Mouse (Mus musculus): ENCODE data around the gene Wdr73.

Wdr73 gene

DNA sequence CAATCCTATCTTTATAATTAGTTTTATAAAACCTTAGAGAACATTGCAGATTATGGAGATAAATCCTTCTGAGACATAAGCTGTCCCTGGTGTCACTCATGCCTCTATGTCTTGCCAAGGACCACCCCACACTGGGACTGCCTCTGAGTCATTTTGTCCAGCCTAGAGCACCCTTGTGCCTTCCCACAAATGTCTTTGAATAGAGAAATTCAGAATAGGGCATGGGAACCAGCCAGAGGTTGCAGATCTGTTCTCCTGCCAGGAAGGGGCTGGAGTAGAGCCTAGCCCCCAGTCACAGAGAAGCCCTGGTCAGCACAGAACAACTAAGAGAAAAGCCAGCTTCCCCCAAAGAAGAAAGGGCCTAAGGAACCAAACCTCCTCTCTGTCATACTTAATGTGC, 45.8 kb downstream of the Wdr73 start:
- no peak for DNase-seq (ENCODE audit: low read depth, low spot score)

DNA sequence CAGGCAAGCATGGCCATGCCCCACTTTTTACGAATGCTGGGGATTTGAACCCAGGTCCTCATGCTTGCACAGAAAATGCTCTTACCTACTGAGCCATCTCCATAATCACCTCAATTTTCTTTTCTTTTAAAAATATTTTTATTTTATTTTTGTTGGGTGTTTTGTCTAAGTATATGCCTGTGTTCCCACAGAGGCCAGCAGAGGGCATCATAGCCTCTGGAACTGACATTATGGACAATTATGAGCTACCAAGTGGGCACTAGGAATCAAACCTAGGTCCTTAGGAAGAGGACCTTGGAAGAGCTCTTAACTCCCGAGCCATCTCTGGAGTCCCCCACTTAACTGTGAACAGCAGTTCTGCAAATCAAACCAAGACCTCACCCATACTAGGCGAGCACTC, 47.9 kb downstream of the Wdr73 start:
- DNase-seq (ENCODE audit: low read depth, low spot score): no peak

DNA sequence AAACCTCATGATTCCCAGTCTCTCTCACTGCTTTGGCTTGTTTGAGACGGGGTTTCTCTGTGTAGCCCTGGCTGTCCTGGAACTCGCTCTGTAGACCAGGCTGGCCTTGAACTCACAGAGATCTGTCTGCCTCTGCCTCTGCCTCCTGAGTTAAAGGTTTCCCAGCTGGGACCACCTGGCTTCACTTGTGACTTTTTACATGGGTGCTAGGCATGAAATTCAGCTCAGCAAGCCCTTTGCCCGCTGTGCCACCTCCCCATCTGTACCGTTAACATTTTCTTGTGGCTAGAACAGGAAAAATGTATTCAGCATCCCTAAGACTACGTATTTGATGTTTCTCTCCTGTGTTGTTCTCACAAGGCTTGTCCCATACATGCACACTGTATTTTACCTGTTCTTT, 50.5 kb downstream of the Wdr73 start:
- DNase-seq (ENCODE audit: low read depth, low spot score): no peak

DNA sequence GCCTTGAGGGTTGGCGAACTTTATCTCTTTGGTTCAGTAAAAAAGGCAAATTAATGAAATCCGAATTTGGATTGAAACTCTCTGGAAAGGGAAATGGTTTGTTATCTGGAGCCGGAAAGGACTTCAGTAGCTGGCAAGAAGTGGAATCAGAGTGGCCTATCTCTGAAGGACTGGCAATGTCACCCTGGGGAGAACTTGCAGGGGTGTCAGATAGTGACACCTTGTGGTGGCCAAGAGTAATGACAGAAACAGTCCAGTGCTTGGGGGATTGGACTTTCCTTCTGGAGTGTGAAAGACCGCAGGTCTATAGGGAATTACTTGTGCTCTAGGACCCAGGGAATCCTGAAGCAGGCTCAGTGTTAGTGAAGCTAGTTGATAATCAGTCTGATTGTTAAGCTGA, 51.4 kb downstream of the Wdr73 start:
- peak; percentile 81 for DNase-seq (ENCODE audit: low read depth, low spot score)

DNA sequence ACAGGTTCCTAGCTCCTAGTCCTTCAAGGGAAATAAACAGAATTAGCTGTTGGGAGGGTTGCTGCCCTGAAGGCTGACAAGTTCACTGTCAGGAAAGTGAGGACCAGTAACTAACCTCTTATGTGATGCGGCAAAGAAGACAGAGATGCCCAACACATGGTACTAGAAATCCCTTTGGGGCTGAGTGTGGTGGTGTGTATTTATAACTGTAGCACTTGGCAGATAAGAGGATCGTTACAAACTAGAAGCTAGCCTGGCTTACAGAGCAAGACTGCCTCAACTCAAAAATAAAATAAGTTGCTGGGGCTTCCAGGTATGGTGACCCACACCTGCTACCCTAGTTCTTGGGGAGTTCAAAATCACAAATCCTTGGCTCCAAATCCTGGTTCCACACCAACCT, 51.8 kb downstream of the Wdr73 start:
- no peak for DNase-seq (ENCODE audit: low read depth, low spot score)

DNA sequence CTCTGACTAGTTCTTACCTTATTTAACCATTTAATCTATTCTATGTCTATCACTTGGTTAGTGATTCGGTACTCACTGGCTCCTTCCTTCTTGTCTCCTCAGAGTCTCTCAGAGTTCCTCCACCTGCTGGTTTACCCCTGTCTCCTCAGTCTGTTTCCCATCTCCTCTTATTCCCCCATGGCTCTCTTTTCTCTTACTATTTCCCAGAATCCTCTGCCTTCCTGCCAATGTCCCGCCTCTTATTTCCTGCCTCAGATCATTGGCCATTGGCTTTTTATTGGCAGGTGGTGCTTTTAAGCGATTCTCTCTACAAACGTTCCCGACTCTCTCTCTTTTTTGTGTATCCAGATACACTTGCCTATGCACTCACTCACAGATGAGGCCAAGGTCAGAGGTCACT, 54.4 kb downstream of the Wdr73 start:
- DNase-seq (ENCODE audit: low read depth, low spot score): no peak

DNA sequence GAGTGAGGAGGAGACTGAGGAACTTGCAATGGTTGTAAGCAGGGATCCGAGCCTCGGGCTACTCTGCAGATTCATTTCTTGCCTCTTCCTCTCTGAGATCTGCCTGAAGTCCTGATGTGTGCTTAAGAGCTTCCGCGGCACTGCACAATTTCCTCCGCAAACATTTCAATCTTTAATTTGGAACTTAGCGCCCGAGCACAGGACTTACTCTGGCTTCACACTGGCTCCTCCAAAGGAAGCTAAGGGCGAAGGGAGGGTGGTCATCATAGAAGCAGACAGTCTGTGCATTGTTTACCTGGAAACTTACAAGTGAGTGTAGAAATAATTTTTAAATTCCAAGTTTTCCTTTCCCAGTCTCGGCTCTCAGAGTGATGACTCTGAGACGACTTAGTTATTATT, 54.8 kb downstream of the Wdr73 start:
- no peak for DNase-seq (ENCODE audit: low read depth, low spot score)

DNA sequence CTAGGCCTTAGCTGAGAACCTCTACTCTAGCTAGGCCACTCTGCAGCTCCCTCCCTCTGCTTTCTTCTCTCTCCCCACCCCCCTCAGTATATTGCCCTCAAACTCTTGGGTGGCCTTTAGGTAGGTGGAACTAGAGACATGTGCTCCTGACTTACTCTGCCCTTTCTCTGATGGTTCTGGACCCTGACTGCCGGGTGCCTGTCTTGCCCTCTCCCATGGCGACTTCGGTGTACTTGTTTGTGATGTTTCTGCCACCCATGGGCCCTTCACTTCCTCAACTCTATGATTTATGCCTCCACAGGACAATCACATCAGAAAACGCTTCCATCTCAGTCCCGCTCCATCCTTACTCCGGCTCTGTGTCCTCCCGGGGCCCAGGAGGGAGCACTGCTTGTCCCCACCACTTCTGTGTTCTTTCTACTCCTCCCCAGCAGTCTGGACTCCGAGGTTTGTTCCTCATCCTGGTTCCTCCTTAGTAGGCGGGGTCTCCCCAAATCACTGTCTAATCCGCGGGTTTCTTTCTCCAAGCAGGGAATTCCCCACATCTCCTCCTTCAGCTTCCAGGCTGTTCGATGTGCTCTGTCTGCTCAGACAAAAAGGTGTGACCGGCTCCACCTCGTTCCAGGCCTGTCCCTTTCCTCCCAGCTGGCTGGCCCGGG, 55.3 kb downstream of the Wdr73 start:
- DNase-seq (ENCODE audit: low read depth, low spot score): no peak

DNA sequence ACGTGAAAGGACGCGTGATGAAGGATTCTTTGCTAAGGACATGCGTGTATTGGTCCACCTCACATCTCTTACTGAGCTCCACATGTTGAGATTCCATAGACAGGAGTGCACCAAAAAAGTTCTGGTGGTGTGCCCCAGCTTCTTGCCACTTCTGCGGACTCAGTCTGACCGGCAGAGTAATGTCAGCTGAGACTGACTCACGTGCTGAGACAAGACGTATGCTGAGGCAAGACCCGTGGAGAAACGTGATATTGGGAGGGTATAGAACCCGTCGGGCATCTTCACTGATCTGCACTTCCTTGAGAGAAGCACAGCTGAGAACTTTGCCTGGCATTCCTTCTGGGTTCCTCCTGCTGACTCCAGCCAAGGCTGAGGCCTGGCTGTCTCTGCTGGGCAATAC, 56.4 kb downstream of the Wdr73 start:
- no peak for DNase-seq (ENCODE audit: low read depth, low spot score)

DNA sequence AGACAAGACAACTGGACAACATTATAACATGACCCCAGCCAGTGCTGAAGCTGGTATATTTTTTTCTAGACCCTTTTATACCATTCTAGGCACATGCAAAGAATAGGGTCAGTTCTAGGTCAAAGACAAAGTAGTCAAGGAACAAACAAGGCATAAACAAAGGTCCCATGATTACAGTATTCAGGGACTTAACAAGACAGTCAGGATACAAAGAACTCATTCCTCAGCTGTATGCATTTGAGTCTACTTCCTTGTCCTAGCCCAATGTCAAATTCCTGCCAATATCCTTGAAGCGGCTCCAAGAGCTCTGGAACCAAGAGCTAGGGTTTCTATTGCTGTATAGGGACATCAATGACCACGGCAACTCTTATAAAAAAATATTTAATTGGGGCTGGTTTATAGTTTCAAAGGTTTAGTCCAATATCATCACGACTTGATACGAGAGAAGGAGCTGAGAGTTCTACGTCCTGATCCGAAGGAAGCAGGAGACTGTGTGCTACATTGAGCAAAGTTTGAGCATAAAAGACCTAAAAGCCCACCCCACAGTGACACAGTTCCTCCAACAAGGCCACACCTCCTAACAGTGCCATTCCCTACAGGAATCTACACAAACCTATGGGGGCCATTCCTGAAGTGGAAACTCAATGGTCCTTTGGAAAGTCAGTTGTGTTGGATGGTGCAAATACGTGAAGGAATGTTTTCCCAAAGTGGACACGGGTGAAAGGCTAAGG, 57.0 kb downstream of the Wdr73 start:
- DNase-seq (ENCODE audit: low read depth, low spot score): no peak

DNA sequence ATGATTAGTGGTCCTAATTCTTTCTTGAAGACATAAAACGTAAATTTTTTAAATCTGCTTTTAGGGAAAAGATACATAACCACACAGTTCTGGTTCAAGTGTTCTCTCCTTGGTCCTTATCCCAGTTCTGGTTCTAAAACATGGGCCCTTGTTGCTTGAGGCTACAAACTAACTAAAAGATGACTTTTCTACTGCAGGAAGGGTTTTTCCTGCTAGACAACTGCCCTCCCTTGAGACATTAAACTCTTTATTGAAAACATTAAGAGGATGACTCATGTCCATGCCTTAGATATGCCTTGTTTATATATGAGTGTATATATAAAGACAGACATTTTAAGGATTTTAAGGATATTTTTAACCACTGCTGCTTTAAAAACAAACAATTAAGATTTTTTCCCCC, 57.9 kb downstream of the Wdr73 start:
- DNase-seq (ENCODE audit: low read depth, low spot score): no peak

DNA sequence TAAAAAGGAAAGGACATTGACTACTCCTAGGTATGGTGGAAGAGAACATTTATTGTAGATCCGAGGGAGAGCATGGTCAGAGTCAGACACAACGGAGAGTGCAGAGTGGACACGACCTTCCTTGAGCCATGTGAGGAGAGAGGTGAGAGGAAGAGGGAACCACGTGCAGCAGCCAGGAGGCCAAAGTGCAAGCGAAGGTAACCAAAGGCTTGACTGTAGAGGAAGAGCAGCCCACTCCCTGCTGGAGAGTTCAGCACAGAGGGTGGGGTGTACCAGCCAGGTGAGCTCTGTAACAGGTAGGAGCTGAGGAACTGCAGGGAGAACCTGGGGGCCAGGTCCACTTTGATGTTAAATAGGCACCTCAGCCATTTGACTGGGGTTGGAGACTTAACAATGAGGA, 58.9 kb downstream of the Wdr73 start:
- DNase-seq (ENCODE audit: low read depth, low spot score): no peak

DNA sequence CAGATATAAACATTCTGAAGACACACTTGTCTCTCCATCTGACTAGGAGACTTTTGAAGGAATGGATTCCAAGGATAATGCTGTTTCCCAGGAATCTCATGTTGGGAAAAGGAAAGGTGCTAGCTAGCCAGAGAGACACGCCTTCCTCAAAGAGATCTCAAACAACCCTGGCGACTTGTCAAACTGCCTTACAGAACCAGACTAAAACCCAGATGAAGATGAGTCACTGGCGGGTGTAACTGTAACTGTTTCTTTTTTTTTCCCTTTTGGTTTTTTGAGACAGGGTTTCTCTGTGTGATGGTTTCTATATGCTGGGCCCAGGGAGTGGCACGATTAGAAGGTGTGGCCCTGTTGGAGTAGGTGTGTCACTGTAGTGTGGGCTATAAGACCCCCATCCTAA, 60.1 kb downstream of the Wdr73 start:
- no peak for DNase-seq (ENCODE audit: low read depth, low spot score)
